Mouse (Mus musculus) megakaryocyte progenitor cell, adult 5-6 weeks (primary cell): ENCODE measurements around the gene Rps15. TPM values are rescaled to one million over a fixed set of nuclear protein-coding genes. Genes with fewer than 3 reads are reported as not detected.

ENCODE experiments used
- ATAC-seq: replicated peaks from 2 replicates; pipeline ENCODE4 v1.8.0; 2016; ENCODE audit warnings: mild to moderate bottlenecking, moderate TSS enrichment, inconsistent platforms; ENCODE audit not compliant: poor library complexity
- total RNA-seq, 2 experiments: library from RNA; stranded (forward) in 1 of 2; stranded (reverse) in 1 of 2; fragments of 157-497, 149-512 nt in 1 of 2; fragments of 200-1000 nt in 1 of 2; gene quantifications; 2 replicates each; pipeline versions ENCODE4 v1.2.3 to v1.2.4; 2015 to 2017

Gene Rps15
- total RNA-seq, 2 experiments from 2014 or later, result 2,314 to 2,987 TPM

DNA sequence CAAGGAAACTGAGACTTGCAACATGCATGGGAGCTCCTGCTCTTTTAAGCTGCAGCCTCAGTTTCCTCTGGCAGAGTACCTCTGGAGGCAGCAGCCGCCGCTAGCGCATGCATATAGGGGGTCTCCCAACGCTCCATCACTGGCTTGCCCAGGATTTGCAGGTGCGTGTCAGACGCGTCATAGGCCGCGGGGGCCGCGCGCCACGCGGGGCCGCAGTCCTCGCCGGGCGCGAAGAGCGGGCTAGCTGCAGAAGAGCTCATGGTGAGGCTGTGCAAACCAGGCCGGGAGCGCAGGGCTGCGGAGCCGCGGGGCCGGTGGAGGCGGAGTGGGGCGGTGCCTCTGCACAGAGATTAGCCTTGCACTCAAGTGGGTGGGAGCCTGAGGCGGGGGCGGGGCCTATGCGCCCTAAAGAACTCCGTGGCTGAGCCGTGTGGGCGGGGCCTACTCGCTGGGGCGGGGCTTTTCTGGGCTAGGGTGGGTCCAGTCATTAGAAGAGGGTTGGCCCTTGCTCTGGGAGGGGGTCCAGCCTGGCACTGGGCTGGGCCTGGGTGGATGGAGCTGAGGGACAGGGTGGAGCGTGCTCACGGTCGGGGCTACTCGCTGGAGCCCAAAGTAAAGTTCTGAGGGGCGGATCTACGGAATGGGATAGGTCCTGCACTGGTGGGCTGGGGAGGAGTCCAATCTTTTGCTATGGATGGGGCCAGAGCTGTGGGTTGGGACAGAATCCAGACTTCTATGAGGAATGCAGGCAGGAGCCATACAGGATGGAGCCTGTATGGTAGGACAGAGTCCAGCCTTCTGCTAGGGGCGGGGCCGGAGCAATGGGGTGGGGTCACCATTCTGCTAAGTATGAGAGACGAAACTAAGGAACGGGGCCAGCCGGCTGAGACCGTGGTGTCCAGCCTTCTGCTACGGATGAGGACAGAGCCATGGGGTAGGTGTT lies 31.3 kb upstream of the Rps15 start, which contains the start of the genes Gamt and Dazap1:
TSS of gene Gamt (minus strand) at position 371 of the 943 bp plus-strand sequence.
TSS of gene Dazap1 (plus strand) at position 845 of the 943 bp plus-strand sequence.
- peak; percentile 57 for ATAC-seq

DNA sequence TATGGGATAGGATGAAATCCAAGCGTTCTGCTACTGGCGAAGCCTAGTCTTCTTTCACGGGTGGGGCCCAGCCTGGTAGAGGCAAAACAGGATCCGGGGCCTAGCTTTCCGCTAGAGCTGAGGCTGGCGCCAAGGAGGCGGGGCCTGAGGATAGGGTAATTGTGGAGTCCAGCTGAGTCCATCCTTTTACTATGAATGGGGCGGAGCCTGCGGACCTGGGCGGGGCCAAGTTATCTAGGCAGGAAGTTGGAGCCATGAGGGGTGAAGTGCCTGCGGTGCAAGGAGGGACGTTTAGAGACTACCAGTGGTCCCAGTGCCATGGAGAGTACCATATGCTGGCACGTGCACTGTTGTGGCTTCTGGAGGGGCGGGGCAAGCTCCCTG lies 30.7 kb upstream of the Rps15 start:
- ATAC-seq, result peak; percentile 70

DNA sequence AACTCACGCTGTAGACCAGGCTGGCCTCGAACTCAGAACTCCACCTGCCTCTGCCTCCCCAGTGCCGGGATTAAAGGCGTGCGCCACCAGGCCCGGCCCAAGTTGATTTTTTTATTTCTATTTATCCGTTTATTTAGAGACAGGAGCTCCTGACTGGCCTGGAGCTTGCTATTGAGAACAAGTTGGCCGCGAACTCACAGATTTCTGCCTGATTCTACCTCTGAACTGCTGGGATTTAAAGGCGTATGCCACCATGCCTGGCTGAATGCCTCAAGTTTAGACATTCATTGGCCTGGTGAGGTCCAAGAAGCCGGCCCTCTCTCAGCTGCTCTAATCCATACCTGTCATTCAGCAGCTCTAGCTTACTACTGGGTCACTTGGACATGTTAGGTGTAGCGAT lies 30.1 kb upstream of the Rps15 start:
- ATAC-seq, result no peak

DNA sequence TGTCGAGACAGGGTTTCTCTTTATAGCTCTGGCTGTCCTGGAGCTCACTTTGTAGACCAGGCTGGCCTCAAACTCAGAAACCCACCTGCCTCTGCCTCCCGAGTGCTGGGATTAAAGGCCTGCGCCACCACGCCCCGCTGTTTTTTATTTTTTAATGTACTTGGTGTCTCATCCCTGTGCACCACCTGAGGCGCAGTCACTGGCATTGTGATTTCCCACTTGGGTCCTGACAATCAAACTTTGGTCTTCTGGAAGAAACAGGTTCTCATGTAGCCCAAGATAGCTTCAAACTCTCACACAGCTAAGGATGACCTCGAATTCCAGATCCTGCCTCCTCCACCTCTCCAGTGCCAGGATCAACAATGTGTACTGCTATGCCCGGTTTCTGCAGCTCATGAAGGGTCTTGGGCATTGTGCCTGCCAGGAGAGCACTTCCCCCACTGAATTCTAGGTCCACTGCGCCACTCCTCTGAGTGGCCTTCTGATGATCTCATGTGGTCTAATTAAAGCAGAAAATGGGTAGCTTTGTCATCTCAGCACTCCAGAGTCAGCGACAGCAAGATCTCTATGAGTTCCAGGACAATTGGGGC lies 29.4 kb upstream of the Rps15 start:
- ATAC-seq, result no peak

DNA sequence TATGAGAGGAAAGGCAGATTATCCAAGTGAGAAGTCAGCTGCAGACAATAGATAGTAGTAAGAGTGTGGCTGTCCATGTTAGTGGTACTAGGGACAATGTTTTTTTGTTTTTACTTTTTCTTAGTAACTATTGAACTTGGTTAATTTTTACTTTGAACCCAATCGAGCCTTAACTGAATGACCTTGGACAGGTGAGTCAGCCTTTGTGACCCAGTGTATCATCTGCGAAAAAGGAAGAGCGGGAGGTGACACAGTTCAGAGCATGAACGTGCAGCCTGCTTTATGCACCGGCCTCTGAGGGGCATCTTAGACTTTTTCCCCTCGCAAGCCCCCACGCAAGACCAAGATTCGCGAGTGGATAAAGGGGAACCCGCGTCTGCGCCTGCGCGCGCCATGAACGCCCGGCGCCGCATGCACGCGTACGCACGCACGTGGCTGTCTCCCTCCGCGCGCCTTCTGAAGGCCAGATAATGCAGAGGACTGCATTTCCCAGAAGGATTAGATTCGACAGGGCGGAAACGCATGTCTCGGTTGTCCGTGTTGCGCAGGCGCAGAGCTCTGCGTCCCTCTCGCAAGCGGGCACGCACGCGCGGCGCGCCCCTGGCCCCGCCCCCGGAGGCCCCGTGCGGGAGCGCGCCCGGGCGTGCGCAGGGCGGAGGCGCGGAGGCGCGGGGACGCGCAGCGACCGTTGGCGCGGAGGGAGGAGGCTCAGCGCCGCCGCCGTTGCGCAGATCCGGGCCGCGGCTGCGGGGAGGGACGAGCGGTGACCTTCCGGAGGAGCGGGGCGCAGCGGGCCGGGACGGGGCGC lies 27.7 kb upstream of the Rps15 start:
- peak; percentile 56 for ATAC-seq

DNA sequence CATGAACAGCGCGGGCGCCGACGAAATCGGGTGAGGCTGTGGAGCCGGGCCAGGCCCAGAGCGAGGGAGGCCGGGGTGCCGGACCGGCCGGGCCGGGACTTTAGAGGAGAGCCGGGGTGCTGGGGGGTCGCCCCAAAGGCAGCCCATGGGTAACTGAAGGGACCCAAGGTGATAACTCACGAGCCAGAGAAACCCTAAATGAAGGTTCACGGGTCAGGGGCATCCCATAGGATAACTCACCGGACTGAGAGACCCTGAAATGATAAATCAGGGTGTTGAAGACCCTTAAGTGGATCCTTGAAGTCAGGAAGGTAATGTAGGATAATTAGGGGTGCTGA lies 27.1 kb upstream of the Rps15 start:
- ATAC-seq, result no peak

DNA sequence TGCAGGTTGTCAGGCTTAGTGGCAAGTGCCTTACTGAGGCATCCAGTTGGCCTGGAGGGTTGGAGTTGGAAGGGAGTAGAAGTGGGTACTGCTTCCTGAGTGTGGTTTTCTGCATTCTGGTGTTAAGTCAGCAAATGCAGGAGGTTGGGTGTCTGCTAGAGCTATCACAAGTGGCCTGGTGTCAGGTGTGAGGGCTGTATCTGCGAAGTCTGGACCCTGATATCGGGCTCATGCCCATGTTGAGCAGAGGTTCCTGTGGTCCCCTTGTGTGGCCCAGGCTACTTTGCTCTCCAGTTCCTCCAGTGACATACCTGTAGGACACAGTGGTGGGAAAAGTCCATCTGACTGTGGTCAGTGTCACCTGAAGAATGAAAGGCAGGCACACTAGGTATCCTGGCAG lies 22.2 kb upstream of the Rps15 start:
- peak; percentile 34 for ATAC-seq

DNA sequence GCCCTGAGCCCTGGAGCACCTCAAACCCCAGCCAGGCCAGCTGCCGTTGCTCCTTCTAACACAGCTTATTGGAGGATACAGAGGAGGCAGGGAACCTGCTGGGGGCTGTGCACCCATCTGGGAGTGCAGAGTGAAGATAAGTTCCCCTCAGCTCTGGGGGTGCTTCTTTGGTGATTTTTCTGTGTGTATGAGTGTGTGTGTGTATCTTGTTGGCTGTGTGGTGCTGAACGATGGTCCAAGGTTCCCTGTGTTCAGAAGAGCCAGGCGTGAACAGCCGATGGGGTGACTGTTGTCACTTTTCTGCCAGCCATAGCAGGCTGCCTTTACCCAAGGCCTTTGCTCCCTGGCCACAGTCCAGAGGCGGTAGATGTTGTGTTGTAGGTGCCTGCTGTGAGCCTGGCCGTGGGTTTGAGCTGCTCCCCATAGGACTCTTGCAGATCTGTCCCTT lies 21.5 kb upstream of the Rps15 start:
- peak; percentile 83 for ATAC-seq

DNA sequence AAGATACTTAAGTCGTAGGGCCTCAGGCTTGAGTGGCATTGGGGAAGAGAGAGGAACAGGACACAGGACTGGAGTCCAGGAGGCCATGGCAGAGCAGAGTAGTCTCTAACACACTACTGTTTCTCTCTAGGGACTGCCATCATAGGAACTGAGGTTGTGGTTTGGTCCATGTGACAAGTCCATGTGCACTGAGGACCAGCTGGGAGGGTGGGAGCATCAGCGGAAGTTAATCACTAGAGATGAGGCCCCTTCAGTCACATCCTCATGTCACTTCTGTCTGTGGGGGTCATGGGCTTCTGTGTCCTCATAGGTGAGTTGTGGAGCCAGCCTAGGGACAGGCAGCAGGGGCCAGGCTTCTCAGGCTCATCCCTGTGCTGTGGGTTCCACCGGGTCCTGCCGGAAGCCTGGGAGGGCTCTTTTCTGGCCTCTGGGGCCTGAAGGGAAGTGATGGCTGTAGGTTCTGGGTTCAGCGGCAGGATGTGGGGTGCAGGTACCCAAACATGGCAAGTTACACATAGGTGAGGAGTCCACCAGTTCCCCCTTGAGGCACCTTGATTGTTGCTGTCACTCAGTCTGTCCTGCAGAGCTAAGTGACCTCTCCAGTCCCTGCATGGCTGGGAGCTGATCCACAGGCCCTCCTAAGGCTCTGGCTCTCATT lies 20.9 kb upstream of the Rps15 start:
- peak; percentile 11; the same call in 1 of the 2 replicates for ATAC-seq

DNA sequence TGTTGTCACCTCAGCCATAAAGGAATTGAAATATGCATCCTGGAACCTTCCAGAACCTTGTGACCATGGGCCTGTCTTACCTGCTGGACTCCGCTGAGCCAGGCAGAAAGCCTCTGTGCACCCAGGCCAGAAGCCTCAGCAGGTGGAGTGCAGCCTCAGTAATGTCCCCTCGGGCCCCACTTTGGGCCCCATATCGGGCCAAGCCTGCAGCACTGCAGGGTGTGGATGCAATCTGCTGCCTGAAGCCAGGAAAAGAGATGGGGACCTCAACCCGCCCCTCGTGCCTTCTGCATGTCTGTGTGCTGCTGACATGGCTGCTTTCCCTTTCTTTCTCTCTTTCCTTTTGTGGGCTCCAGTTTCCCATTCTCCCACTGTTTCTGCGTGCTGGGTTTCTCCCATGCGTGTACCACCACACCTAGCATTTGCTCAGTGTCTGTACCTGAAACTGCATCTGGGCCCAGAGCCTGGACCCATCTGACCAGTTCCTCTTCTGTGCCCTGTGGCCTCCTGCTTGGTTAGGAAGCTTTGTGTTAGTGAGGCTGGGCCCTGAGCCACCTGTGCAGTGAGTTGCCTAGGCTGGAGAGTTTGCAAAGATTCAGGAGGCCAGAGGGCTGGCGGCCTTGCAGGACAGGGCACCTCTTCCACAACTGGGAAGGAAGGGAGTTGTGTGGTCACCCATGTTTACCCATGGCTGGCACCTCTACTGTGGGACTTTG lies 20.2 kb upstream of the Rps15 start:
- ATAC-seq, result no peak

DNA sequence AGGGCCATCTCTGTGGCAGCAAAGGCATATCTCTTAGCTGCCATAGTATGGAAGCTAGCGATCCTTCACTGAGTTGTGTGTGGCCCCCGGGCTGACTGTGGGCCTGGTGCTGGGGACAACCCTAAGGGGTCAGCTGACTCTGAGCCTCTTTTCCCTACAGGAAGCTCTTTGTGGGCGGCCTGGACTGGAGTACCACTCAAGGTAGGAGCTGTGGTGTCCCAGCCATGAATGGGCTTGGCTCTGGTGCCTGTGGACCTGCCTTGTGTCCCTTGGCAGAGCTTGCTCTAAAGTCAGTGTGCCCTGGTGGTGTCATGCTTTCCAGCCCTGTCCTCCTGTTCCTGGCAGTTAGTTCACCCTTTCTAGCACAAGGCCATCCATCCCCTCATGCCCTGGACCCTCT lies 18.4 kb upstream of the Rps15 start:
- no peak for ATAC-seq

DNA sequence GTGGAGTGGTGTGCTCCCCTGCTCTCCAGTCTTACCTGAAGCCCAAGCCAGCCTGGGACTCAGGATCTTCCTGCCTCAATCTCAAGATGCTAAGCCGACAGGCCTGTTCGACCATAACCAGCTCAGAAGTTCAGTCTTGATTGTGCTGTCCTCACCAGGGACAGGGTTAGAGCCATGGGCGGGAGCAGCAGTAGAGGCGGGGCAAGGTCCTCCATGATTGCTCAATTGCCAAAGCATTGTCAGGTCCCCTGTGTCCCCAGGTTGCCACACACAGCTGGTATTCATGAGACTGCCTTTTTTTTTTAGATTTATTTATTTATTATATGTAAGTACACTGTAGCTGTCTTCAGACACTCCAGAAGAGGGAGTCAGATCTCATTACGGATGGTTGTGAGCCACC lies 16.0 kb upstream of the Rps15 start:
- ATAC-seq, result peak; percentile 51; the same call in 1 of the 2 replicates

DNA sequence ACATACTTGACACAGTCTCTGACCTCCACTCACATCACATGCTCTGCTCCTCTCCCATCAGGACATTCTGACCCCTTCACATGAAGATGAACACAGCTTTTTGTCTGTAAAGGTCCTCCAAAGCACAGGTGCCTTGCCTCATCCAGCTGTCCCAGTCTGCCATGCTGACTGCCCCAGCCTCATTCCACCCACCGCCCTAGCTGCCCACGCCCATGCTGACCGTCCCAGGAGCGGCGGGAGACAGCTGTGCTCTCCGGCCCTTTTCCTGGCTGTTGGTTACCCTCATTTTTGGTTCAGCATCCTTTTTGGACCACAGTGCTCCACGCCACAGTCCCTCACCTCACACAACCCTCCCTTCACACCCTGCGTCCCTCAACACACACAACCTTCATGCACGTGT lies 13.9 kb upstream of the Rps15 start:
- no peak for ATAC-seq

DNA sequence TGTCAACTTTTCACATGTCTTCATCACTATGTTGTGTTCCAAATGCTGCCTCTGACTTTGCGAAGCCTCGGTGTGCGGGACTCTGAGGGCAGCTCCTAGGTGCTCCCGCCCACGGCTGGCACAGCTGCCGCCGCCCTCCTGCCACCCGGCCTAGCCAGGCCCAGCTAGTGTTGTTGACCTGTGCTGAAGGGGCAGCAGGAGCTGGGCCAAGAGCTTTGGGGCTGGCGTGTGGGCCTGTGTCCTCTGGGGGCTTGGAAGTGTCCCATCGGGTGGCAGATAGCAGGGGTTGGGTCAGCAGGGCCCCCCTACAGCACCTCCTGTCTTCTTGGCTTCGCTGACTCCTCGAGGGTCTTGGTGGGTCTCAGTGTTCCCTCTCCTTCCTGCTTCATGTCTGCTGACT lies 13.0 kb upstream of the Rps15 start:
- no peak for ATAC-seq

DNA sequence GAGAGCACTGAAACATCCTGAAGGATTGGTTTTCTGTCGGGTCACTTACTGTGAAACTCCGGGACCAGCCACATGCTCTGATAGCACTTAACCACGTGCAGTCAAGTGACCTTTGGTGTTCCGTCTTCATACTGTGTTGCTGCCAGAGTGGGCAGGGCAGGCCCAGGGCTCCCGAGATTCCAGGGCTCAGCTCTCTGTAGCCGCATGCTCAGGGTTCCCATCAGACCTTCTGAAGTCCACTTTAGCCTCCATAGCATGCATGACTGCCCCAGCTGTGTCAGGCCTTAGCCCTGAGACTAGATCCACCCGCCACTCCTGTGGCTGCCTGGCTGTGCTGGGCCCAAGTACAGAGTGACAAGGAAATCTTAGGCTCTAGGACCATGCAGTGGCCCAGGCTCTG lies 10.9 kb upstream of the Rps15 start:
- ATAC-seq, result no peak

DNA sequence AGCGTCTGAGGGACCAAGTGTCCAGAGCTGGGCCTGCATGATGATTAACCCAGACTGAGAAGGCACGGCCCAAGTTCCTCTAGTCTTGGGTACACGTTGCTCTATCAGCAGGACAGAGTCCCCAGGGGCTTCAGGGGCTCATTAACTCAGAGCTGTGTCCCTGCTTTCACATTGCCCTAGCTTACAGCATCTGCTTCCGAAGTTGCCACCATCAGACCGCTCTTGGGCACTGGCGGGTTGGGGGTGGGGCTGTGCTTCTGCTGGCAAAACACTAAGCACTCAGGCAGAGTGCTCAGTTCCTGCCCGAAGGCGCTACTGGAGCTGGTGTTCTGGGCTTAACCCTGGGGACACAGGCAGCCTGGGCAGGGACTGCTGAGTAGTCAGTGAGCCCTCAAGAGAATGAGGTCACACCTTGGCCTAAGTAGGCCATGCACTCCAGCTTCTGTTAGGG lies 10.3 kb upstream of the Rps15 start:
- peak; percentile 36; the same call in 1 of the 2 replicates for ATAC-seq

DNA sequence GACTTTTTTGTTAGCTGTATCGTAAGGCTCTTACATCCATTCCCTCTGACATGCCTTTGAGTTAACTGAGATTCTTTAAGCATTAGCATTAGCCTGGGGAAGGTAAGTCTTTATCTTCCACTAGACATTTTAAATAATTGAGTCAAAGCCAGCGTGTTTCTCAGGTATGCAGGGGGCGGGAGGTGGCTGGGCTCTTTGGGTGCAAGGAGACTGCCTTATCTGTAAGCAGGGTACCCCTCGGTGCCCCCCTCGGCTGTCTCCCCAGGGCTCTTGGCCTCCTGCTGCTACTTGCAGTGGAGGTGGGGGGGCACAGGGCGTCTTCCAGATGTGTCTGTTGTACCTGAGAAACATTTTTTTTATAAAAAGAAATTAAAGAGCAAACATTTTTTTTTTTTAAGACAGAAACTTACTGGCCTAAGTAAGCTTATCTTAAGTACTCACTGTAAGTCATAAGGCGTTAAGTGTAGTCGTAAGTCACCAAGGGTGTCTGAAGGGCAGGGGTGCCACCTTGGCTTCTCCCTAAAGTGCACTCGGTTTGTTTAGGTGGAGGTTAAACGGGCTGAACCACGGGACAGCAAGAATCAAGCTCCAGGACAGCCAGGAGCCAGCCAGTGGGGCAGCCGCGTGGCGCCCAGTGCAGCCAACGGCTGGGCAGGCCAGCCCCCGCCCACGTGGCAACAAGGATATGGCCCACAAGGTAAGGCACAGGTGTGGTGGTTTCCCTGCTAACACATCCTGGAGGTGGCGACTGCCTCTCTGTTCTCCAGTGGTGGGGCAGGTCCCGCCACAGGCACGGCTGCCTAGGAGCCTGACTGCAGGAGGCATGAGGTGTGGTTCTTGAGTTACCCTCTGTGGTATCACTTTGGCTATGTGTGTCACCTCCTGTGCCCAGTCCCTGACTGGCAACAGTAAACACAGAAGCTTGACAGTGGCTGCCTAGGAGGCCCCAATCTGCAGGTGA lies 9.5 kb upstream of the Rps15 start:
- no peak for ATAC-seq

DNA sequence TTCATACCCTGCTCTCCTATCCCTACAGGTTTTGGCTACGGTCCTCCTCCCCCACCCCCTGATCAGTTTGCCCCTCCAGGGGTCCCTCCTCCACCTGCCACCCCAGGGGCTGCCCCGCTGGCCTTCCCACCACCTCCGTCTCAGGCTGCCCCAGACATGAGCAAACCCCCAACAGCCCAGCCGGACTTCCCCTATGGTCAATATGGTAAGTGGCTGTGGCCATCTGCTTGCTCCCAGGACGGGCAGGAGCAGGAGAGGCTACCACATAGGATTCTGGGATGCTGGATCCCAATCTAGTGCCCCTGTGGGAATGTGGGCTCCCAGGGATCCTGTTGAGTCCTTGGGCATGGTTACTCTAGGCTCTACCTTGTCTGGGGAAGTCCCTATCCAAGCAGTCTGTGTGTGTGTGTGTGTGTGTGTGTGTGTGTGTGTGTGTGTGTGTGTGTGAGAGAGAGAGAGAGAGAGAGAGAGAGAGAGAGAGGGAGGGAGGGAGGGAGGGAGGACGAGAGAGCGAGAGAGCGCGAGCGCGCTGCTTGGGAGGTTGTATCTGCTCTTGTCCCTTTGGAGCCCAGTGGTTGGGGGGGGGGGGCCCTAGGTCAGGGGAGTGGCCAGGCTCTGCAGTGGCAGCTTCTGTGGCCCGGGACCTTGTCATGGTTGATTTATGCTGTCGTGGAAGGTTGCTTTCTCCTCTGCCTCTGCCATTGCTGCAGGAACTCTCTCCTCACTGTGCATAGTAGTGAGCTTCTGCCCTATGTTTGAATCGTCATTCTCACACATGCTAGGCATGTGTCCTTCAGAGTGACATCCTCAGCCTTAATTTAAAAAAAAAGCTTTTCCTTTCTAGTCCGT lies 6.8 kb upstream of the Rps15 start:
- no peak for ATAC-seq
